8 mouse cellular contexts compared by ENCODE assay signal in genomic region chr9:105484338-105485084, GRCm38 (mm10). TPM values are rescaled to one million over a fixed set of nuclear protein-coding genes. Genes with fewer than 3 reads are reported as not detected.
DNase-seq lines count a peak whose midpoint lies in the region; ATAC-seq and TF ChIP-seq lines count a peak whose summit lies in the region.

No protein-coding gene starts in this region.

- H3K36me3 ChIP-seq in MEL (ENCODE audit: control insufficient read depth in 1 of 2, insufficient read depth in 2 of 2, low read length in 2 of 2) = peaks cover 0 to 18% of the 10 kb centered on the region in 2 experiments; a peak in 2 of 4 replicates
- H3K36me3 ChIP-seq in megakaryocyte, embryonic 14.5 days (replicated peaks; ENCODE audit: low read length) = peaks cover 25% of the 10 kb centered on the region
- peaks cover 12% of the 10 kb centered on the region; the same call in 1 of the 2 replicates for H3K36me3 ChIP-seq in limb, embryonic 10.5 days

- peak; percentile 54 to 79 for TF ChIP-seq EP300 in MEL (IDR thresholded peaks at IDR 0.05; ENCODE audit: low read depth in 1 of 2, low read length in 2 of 2)

- no peak for TF ChIP-seq CTCF in MEL (IDR thresholded peaks at IDR 0.05 in 2 of 3, conservative IDR thresholded peaks at IDR 0.05 in 1 of 3; ENCODE audit: control insufficient read depth in 1 of 3, insufficient read depth in 1 of 3, low read depth in 2 of 3, low read length in 3 of 3, poor library complexity in 1 of 3, severe bottlenecking in 1 of 3)

- ATAC-seq in frontal cortex, adult (ENCODE audit: low TSS enrichment) = peak; percentile 32; the same call in 1 of the 2 replicates
- peak; percentile 98 for ATAC-seq in granulocyte monocyte progenitor cell, adult 5-6 weeks (replicated peaks; ENCODE audit: poor library complexity, severe bottlenecking)

- H3K4me1 ChIP-seq in MEL (ENCODE audit: control insufficient read depth in 1 of 2, insufficient read depth in 2 of 2, low read length in 2 of 2) = peaks cover 8 to 19% of the 10 kb centered on the region in 2 experiments
- peaks cover 69% of the 10 kb centered on the region for H3K4me1 ChIP-seq in megakaryocyte, embryonic 14.5 days
- no peaks in the 10 kb centered on the region for H3K4me1 ChIP-seq in limb, embryonic 10.5 days

- no peaks in the 10 kb centered on the region for H3K9me3 ChIP-seq in MEL (replicated peaks; ENCODE audit: insufficient read depth, low read length)
- H3K9me3 ChIP-seq in megakaryocyte, embryonic 14.5 days = no peaks in the 10 kb centered on the region
- no peaks in the 10 kb centered on the region for H3K9me3 ChIP-seq in limb, embryonic 10.5 days (replicated peaks)

- H3K27me3 ChIP-seq in MEL (ENCODE audit: control insufficient read depth in 1 of 2, insufficient read depth in 2 of 2, low read length in 2 of 2) = no peaks in the 10 kb centered on the region
- no peaks in the 10 kb centered on the region for H3K27me3 ChIP-seq in megakaryocyte, embryonic 14.5 days (replicated peaks)
- H3K27me3 ChIP-seq in limb, embryonic 10.5 days (ENCODE audit: low read depth, poor library complexity, severe bottlenecking) = no peaks in the 10 kb centered on the region

- H3K79me2 ChIP-seq in MEL (ENCODE audit: control insufficient read depth, insufficient read depth, low read length, poor library complexity) = peaks cover 3% of the 10 kb centered on the region; the same call in 1 of the 2 replicates

- H3K9ac ChIP-seq in MEL (ENCODE audit: control insufficient read depth, low read depth, low read length, poor library complexity, severe bottlenecking) = peak overlapping the region; percentile 10; the same call in 1 of the 2 replicates

- WGBS in limb, embryonic 10.5 days = 89% methylated on average over 5 of the region's 5 CpGs

- H3K27ac ChIP-seq in MEL (ENCODE audit: control insufficient read depth, low read depth, low read length) = peak overlapping the region; percentile 67
- no peak overlapping the region for H3K27ac ChIP-seq in limb, embryonic 10.5 days

- no peak for TF ChIP-seq RAD21 in MEL (IDR thresholded peaks at IDR 0.05; ENCODE audit: low read depth, low read length)

- TF ChIP-seq POLR2A in MEL (IDR thresholded peaks at IDR 0.05; ENCODE audit: control insufficient read depth in 1 of 2, insufficient read depth in 1 of 2, low read depth in 1 of 2, low read length in 2 of 2, poor library complexity in 1 of 2) = no peak

- peak overlapping the region in 1 of 2 experiments; percentile 18; a peak in 1 of 4 replicates for H3K4me3 ChIP-seq in MEL (ENCODE audit: control insufficient read depth in 1 of 2, insufficient read depth in 1 of 2, low read depth in 2 of 2, low read length in 2 of 2)
- H3K4me3 ChIP-seq in megakaryocyte, embryonic 14.5 days (replicated peaks) = peak overlapping the region; percentile 75
- no peak overlapping the region for H3K4me3 ChIP-seq in limb, embryonic 10.5 days

- DNase-seq in frontal cortex, postnatal 10 days (ENCODE audit: low spot score in 2 of 2) = no peak
- peak; percentile 75 for DNase-seq in MEL (ENCODE audit: low read depth, low spot score)
- no peak for DNase-seq in limb, embryonic 10.5 days (ENCODE audit: low spot score)
- no peak for DNase-seq in embryo, embryonic 11 days
- DNase-seq in testis, postnatal 14 days (ENCODE audit: low spot score) = no peak

TF ChIP-seq in MEL, 35 proteins besides CTCF, POLR2A, EP300 and RAD21:
- peak; percentile 33; the same call in 1 of the 2 replicates for TF ChIP-seq ETS1 (IDR thresholded peaks at IDR 0.05; ENCODE audit: low read depth, low read length)
- no peak for TF ChIP-seq NRF1 (IDR thresholded peaks at IDR 0.05; ENCODE audit: insufficient read depth, low read depth, low read length, poor library complexity, severe bottlenecking)
- TF ChIP-seq E2F4 (IDR thresholded peaks at IDR 0.05; ENCODE audit: borderline replicate concordance, low read depth, low read length) = no peak
- no peak for TF ChIP-seq MAFK (IDR thresholded peaks at IDR 0.05; ENCODE audit: borderline replicate concordance, low read depth, low read length)
- TF ChIP-seq TAL1 (IDR thresholded peaks at IDR 0.05; ENCODE audit: low read length) = peak; percentile 71
- no peak for TF ChIP-seq MEF2A (IDR thresholded peaks at IDR 0.05; ENCODE audit: extremely low read depth, insufficient replicate concordance, low read depth, low read length, poor library complexity, severe bottlenecking)
- no peak for TF ChIP-seq GABPA (IDR thresholded peaks at IDR 0.05; ENCODE audit: low read depth, low read length)
- no peak for TF ChIP-seq POLR2AphosphoS2 (IDR thresholded peaks at IDR 0.05; ENCODE audit: low read length)
- no peak for TF ChIP-seq KAT2A (conservative IDR thresholded peaks at IDR 0.05; ENCODE audit: low read depth, low read length)
- TF ChIP-seq ELF1 (IDR thresholded peaks at IDR 0.05; ENCODE audit: low read depth, low read length) = peak; percentile 46; the same call in 1 of the 2 replicates
- TF ChIP-seq MYC (IDR thresholded peaks at IDR 0.05; ENCODE audit: low read depth, low read length) = no peak
- TF ChIP-seq UBTF (IDR thresholded peaks at IDR 0.05; ENCODE audit: borderline replicate concordance, insufficient read depth, low read depth, low read length) = no peak
- no peak for TF ChIP-seq SMC3 (IDR thresholded peaks at IDR 0.05; ENCODE audit: low read depth, low read length)
- no peak for TF ChIP-seq CHD1 (IDR thresholded peaks at IDR 0.05; ENCODE audit: low read depth, low read length)
- TF ChIP-seq TCF12 (IDR thresholded peaks at IDR 0.05; ENCODE audit: low read depth, low read length) = peak; percentile 72
- no peak for TF ChIP-seq MYB (IDR thresholded peaks at IDR 0.05; ENCODE audit: low read depth, low read length)
- peak; percentile 64 for TF ChIP-seq SIN3A (IDR thresholded peaks at IDR 0.05; ENCODE audit: low read length)
- no peak for TF ChIP-seq USF2 (IDR thresholded peaks at IDR 0.05; ENCODE audit: borderline replicate concordance in 1 of 2, insufficient read depth in 1 of 2, low read depth in 1 of 2, low read length in 2 of 2)
- no peak for TF ChIP-seq JUND (IDR thresholded peaks at IDR 0.05; ENCODE audit: low read depth, low read length)
- TF ChIP-seq RCOR1 (IDR thresholded peaks at IDR 0.05; ENCODE audit: low read depth, low read length) = peak; percentile 87
- TF ChIP-seq NELFE (IDR thresholded peaks at IDR 0.05; ENCODE audit: low read depth, low read length) = no peak
- no peak for TF ChIP-seq ZMIZ1 (IDR thresholded peaks at IDR 0.05; ENCODE audit: low read depth, low read length)
- TF ChIP-seq ZNF384 (IDR thresholded peaks at IDR 0.05; ENCODE audit: low read depth, low read length) = no peak
- no peak for TF ChIP-seq TBP (IDR thresholded peaks at IDR 0.05; ENCODE audit: low read depth, low read length)
- TF ChIP-seq CHD2 (IDR thresholded peaks at IDR 0.05; ENCODE audit: low read length) = no peak
- TF ChIP-seq HCFC1 (IDR thresholded peaks at IDR 0.05; ENCODE audit: low read depth, low read length) = no peak
- TF ChIP-seq USF1 (IDR thresholded peaks at IDR 0.05; ENCODE audit: low read depth, low read length) = no peak
- no peak for TF ChIP-seq ZKSCAN1 (IDR thresholded peaks at IDR 0.05; ENCODE audit: low read depth, low read length)
- no peak for TF ChIP-seq MAZ (IDR thresholded peaks at IDR 0.05; ENCODE audit: low read depth, low read length)
- TF ChIP-seq POLR2AphosphoS5 (IDR thresholded peaks at IDR 0.05; ENCODE audit: borderline replicate concordance, low read depth, low read length) = no peak
- peak; percentile 33; the same call in 1 of the 2 replicates for TF ChIP-seq MAX (IDR thresholded peaks at IDR 0.05; ENCODE audit: low read length)
- TF ChIP-seq GATA1 (IDR thresholded peaks at IDR 0.05; ENCODE audit: low read depth, low read length) = peak; percentile 73
- TF ChIP-seq ZC3H11A (IDR thresholded peaks at IDR 0.05; ENCODE audit: low read depth, low read length) = no peak
- 0 out of 2 replicates have a peak, but pooled peaks have one; percentile 46 for TF ChIP-seq MXI1 (IDR thresholded peaks at IDR 0.05; ENCODE audit: low read depth, low read length)
- peak; percentile 59; the same call in 1 of the 2 replicates for TF ChIP-seq BHLHE40 (IDR thresholded peaks at IDR 0.05; ENCODE audit: borderline replicate concordance, low read depth, low read length)
TF ChIP-seq in MEL: peak in this region for 10.

RNA-seq across cellular contexts. Expression of gene Atp2c1, which starts 42.6 kb away (rescaled TPM):
- 31.9 and 33.6 TPM in 2 replicates for total RNA-seq in MEL (2012; rRNA removed)
- polyA plus RNA-seq in MEL (2012; ENCODE audit: insufficient read depth in 1 of 2, insufficient read length in 2 of 2, low read depth in 1 of 2, low replicate concordance in 2 of 2, missing spikeins in 1 of 2) = 10 to 100 TPM in 1 of 2 experiments, not detected in 1; 32.7 TPM
- total RNA-seq in granulocyte monocyte progenitor cell, adult 5-6 weeks (2014; fragmentation: Nextera tagmentation) = 14.9 and 19.6 TPM in 2 replicates
- total RNA-seq in granulocyte monocyte progenitor cell, adult 5-6 weeks (2017) = 47.3 and 65.1 TPM in 2 replicates
- 4.5 TPM in 1 of 2 replicates, not detected in the other for polyA plus RNA-seq in megakaryocyte, embryonic 14.5 days (2012; ENCODE audit: insufficient read depth, low replicate concordance)
- polyA plus RNA-seq in limb, embryonic 10.5 days (2016; fragmentation: Nextera tagmentation; extraction: Ambion mirVana) = 48.8 and 53.6 TPM in 2 replicates
